Mouse (Mus musculus): ENCODE data around the gene Smtn.

Gene Smtn

DNA sequence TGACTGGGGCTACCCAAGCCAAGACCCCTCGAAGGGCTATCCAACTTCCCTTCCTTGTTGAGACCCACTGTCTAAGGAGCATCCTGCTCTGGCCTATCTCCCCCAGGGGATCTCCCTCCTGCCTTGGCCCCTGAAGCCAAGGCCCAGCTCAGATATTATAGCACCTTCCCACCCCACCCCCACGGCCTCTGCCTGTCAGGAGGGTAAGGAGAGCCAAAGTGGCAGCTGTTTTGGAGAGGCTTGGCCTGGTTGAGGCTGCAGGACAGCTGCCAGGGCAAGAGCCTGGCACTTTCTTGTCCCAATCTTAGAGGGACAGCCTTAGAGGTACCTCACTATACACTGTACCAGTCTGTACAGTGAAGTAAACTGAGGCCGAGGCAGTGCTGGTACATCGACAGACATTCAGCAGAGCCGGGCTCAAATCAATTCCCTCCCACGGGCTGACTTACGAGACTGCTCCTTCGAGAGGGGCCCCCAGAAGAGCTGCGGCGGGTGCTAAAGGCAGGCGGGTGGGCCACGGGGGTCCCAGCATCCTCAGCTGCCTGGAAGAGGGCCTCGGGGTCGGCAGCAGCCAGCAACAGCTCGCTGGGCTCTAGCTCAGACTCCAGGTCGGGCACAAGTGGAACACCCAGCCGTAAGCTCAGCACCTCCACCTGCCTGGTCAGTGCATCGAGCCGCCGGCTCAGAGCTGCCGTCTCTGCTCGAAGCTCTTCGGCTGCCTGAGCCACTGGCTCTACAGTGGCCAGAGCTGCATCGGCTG, 13.3 kb downstream of the Smtn start:
- no peak for DNase-seq (ENCODE audit: low spot score)

DNA sequence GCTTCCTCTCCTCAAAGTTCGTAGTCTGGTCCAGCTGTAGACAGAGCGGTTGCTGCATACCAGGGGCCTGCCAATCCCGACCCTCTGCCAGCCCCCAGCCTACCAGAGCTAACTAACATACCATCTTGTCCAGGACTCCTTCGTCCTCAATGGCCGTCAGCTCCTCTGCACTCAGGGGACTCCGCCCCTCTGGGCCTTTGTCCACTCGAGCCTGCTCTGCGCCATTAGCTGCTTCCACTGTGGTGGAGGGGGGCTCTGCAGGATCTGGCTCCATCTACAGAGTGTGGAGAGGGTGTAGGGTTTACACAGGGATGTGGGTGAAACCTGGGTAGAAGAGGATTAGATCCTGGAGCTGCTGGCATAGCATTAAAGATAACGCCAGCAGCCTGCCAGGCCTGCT, 14.2 kb downstream of the Smtn start:
- DNase-seq (ENCODE audit: low spot score): no peak

DNA sequence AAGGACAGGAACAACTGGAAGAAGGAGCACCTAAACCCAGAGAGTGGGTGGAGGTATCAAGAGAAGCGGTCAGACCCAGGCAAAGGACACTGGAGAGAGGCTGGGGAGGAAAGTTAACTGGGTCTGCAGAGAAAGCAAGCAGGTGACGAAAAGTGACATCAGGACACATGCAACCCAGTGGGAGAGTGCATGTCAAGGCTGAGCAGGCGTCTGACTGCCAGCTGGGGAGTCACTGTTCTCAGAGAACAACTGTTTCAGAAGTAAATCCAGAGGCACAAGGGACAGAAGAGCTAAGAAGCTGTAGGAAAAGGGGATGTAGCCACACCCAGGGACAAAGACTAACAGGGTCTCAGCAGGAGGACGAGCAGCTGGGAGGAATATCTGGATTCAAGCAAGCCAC, 14.9 kb downstream of the Smtn start:
- DNase-seq (ENCODE audit: low spot score): no peak

DNA sequence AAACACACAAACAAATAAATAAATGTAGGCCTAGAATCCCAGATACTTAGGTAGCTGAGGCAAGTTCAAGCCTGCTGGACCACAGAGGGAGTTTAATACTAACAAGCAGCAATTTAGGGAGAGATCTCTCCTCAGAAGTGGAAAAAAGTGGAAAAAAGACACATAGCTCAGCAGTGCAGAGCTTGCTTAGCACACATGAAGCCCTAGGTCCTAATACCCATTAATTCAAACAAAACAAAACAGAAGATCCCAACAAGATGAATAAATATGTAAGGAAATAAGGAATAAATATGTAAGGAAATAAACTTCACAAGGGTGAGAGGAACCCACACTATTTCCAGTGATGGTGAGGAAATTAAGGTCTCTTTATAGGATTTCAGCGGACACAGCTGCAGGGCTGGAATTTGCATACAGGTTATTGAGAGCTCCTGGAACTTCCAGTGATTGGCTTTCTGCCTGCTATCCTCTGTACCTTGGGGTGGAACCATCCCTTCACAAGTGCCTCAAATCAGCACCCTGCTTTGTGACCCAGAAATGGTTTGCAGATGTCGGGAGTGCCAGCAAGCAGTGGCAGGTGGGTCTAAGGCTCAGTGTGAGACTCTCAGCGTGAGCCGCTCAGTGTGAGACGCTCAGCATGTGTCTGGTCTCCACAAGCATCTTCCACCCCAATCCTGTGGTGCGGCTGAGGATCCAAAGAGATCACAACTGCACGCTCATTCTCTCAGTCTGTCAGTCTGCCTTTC, 16.4 kb downstream of the Smtn start:
- no peak for DNase-seq (ENCODE audit: low spot score)

DNA sequence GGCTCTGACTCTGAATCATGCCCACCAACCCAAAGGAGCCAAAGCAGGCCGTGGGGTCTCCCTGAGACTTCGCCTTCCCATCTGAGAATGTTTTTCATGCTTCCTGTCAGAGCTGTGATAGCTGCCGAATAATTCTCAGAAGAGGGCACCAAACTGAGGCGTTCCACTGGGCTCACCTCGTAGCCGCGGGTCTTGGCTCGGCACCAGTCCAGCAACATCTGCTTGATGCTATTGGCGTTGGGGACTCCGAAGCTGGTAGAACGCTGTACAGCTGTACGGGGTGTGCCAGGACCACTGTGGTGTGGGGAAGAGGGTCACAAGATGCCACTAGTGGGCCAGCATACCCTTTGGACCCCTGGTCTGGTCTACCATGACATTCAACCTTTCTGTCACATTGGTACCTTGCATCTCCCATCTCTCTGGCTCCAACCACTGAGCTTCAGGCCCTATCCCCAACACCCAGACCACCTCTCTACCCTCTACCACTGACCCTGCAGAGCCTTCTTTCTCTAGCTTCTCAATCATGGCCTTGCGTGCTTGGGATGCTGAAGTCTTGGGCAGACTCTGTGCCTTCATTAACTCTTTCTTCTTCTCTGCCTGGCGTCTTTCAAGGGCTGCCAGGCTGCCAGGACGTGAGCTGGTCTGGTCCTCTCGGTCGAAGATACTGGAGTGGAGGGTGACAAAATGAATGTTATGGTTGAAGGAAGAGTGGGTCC, 18.0 kb downstream of the Smtn start:
- DNase-seq (ENCODE audit: low spot score): no peak

DNA sequence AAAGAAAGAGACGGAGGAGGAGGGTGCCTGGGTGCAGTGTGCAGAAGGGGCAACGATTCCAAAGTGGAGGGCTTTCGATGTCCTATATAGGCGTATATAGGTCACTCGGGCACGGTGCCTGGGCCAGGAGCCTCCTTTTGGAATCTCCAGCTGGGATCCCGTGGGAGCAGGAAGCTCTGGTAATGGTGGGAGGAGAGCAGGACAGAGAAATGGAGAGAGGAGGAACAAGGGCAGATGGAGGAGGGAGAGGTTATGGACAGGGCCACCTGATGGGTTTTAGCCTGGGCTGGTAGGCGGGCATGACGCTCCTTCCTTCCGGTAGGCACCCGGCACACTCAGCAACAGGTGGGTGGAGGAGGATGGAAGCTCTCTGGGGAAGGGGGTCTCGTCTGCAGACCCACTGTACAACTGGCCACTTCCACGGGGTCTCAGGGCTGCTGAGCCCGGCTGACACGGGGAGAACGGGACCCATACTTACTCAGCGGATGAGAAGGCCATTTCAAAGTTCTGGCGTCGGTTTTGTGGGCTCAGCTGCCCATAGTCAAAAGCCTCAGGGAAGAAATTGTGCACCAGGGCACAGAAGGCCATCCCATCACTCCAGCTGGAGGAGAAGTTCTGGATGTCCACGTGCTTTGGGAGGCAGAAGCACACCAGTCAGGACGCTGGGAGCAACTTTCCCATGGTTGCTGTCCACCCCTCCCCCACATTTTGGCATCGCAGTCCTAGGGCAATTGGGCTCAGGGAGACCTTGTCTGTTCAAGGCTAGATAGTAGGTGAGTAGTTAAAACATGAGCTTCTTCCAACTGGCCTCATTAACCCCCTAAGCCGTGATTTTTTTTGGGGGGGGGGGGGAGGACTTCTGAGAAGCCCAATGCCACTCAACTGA, 18.8 kb downstream of the Smtn start:
- DNase-seq (ENCODE audit: low spot score): no peak

DNA sequence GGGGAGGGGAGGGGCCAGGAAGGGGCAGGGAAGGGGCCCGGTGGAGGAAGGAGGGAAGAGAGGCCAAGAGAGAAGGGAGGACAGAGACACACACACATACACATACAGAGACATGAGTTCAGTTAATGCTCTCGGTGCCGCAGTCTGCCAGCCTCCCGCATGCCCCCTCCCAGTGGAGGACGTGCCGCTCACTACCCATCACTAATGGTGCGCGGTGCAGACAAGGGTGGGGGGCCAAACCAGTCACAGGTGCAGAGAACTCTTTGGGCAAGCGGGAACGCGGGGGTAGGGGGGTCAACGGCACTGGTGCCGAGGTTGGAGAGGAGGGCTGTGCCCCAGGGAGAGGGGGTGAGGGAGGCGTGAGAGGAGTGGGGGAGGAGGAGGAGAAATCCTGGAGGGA, 19.5 kb downstream of the Smtn start:
- DNase-seq (ENCODE audit: low spot score): no peak

DNA sequence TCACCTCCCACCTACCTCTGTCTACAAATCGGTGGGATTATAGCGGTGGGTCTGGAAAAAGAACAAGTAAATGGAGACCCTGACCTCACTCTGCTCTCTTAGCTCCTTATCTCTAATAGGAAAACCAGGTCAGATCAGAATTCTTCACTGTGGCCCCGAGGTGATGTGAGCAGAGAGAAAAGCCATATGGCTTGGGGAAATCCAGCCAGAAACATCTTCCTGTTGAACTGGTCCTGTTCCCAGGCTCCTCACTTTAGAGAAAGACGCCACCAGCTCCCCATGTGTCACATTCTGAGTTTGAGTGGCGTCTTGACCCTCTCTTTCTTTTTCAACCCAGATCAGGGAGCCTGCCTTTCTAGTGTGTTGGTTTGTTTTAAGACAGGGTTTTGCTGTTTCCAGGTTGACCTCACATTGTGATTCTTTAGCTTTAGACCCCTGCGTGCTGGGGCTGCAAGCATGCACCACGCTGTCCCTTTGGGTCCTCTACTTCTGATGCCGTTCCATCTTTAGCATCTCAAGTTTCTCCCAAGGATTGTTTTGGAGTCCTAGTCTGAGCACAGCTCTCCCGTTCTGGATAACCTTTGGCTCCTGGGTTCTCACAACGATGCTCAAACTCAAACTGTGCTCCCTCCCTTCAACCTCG, 20.5 kb downstream of the Smtn start:
- no peak for DNase-seq (ENCODE audit: low spot score)

DNA sequence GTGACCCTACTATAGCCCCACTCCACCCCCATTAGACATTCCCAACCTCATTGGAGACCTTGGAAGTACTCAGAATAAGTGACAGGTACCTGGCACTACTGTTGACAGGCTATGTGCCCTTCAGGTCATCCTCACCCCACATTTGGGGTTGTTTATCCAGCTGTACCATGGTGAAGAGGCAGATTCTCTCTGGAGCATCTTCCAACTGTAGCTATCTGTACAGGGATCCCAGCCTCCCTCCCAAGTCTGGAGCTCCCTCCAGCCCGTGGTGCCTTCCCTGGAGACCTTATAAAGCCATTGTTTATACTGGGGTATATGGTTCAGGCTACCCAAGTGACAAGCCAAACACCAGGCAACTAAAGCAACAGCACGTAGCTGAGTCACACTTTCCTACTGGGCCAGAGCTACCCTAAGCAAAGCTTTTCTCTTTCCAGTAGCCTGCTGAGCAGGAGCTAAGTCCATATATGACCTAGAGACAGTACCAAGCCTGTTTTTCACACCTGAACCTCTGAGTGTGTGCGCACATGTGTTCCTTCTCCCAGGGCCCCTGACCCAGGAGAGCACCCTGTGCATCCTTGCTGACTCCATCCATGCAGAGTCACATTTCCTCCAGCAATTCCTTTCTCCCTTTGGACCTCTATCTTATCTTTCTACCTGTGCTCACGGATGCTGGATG, 21.2 kb downstream of the Smtn start:
- no peak for DNase-seq (ENCODE audit: low spot score)

DNA sequence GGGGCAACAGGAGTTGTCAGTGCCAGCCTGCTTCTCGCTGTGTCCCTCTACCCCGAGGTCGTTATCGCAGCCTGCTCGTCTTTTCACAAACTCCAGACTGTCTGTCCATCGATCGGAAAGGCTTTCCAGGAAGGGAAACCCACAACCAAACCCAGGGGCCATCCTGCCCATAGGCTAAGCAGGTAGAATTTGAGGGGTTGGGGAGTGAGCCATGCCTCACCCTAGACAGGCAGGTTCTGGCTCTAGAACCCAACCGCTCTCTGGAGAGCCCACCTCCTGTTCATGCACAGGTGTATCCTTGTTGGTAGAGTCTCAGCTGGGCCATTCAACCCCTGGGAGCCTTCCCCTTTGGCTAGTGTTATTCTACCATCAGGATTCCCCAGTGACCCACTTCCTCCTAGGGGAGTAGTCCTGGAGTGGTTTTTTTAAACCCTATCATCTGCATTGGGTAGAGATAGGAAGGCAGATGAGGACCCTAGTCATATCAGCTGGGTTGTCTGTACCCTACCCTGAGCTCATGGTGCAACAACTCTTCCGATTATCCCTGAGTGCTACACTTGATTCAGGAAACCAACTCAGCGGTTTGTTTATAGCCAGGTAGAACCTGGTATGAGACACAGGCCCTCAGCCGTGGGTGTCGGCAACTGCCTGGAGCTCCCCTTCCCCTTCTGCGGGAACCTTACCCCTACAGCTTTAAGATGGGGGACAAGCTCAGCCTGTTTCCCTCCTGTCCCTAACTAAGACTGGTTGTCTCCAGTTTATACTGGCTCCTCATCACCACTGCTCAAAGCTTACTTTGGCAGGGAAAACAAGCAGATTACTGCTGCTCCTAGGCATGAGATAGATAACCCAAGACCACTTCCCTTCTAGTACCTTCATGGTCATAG, 22.3 kb downstream of the Smtn start:
- DNase-seq (ENCODE audit: low spot score): no peak

DNA sequence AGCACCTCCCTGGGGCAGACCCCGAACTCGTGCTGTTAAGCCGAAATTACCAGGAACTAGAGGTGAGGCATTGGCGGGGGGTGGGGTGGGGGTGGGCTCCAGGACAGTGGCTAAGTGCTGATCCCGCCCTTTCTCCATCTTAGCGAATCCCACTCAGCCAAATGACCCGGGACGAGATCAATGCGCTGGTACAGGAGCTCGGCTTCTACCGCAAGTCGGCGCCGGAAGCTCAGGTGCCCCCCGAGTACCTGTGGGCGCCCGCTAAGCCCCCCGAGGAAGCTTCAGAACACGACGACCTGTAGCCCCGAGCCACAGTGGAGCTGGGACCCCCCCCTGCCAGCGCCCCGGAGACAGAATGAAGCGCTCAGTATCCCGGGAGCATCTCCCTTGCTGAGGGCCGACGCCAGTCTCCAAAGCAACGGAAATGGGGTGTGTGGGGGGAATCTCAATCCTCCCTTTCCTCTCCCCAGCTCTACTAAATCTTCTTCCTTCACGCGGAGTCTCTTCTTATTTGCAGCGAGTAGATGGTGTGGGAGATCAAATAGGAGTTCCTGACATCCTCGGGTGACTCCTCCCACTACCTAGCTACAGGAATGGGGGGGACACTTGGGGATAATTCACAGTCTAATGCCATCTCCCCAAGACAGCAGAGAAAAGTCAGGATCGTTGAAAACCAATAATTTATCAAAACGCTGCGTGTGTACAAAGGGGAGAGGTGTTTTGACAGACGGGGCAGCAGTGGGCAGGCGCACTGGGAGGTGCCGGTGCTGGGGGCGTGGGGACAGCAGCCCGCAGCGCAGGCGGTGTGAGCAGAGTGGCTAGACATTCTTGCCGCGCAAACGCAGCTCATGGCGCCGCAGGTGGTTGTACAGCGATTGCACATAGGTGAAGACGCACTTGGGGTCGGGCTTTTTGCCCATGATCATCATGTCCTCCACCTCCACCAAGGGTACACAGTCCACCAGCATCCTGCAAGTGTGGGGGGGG, 23.3 kb downstream of the Smtn start:
- peak; percentile 55 for DNase-seq (ENCODE audit: low spot score)

DNA sequence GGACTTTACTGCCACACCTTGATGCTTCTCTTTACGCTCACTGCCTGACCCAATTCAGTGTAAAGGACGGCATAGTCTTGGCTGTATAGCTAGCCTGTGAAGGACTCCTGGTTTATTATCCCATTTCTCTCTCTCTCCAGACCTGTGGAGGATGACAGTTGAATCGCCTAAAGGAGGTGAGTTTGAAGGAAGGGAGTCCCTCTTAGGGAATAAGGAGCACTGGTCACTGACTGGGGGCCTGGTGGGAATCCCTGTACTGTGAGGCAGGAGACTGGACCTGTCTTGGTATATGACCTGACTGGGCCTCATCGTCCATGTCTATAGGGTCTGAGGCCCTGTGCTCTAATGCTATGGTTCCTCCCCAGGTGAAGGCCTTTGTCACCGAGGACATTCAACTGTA, 24.3 kb downstream of the Smtn start:
- DNase-seq (ENCODE audit: low spot score): no peak

DNA sequence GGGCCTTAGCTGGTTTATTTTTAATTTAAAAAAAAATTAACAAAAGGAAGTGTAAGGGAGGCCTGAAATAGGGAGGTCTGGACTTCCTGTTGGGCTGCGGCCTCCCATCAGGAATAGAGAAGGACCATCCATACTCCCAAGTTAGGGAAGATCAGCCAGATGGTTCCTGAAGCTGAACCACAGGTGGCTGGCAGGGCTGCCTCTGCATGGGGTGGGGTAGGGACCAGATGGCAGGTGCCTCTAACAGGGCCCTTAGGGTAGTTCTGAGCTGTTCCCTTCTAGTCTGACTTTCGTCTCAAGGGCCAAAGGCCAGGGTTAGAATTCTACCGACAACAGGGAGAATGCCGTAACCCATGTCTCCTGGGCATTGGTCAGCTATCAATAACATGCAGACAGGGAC, 24.8 kb downstream of the Smtn start:
- no peak for DNase-seq (ENCODE audit: low spot score)

DNA sequence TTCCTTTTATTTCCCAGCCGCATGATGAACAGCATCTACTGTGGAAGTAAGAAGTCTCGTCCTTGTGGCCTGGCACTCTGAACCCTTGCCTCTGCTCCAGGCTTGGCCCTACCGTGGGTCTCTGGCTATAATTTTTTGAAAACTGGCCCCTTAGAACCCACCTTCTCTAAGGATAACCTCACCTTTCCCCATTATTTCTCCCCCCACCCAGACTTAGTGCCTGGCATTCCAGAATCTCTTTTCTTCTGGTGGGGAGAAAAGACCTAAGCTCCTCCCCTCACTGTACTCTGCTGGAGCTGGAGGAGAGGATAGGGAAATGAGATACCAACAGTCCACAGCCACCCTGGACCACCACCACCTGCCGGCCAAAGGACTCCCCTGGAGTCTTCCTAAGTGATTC, 25.2 kb downstream of the Smtn start:
- no peak for DNase-seq (ENCODE audit: low spot score)

DNA sequence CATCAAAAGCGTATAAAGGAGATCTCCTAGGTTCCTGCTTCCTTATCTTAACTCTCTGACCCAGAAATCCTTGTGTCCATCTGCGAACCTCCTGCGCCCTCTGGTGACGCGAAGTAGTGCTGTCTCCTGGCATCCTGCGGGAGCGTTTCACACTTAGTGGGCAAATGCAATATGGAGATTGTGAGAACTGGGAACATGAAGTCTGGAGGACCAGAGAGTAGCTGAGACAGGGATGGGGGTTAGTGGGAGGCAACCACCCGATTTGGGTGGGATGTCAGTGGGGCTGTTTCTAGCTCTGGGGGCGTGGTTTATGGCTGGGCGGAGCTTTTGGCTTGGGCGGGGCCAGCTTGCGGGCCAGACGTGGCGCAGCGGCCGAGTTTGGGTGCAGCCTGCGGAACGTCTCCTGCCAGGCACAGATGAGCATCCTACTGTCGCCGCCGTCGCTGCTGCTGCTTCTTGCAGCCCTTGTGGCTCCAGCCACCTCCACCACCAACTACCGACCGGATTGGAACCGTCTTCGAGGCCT, 25.8 kb downstream of the Smtn start, which contains the start of gene Selenom:
TSS of gene Selenom (plus strand) at position 156 of the 526 bp plus-strand sequence.
- peak; percentile 83 for DNase-seq (ENCODE audit: low spot score)

DNA sequence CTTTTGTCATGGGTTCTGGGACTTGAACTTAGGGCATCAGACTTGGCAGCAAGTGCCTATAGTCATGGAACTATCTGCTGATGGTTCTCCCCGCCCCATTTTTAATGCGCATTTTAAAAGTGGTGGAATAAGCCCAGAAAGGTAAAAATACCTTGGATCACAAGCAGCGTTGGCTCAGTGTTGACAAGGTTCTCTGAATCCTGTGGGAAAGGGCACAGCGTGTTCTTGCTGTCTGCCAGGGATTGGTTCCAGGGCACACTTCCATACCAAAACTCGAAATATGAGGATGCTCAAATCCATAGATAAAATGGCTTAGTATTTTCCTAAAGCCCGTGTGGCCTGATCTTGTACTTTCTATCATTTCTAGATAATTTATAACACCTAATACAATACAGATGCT, 27.1 kb downstream of the Smtn start:
- DNase-seq (ENCODE audit: low spot score): no peak

DNA sequence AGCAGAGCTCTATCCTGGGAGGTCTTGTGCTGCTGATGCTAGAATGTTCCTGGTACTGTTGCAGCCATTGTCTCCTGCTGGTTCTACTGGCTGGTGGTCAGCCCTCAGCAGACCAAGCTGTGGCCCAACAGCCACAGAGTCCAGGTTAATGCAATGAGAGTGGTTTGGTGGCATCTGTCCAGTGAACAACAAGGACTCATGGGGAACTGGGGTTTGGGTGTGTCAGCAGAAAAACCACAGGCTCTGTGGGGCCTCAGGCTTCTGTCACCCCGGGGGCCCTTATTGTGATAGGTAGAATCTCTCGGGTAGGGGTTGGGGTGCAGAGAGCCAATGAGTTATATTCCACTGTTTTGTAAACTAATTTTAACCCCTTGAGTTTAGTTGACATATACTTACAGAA, 30.1 kb downstream of the Smtn start:
- no peak for DNase-seq (ENCODE audit: low spot score)

Measured in retina, embryonic 14.5 days (tissue).